Mouse (Mus musculus) ES-E14 (cell line): ENCODE results near the gene Cers6. TPM values are rescaled to one million over a fixed set of nuclear protein-coding genes. Genes with fewer than 3 reads are reported as not detected.
A peak's percentile ranks its signal among the peaks of the same experiment; 100 is the strongest.

Experiments
- DNase-seq: peaks from one replicate; pipeline ENCODE4 v3.0.0-alpha.2; 2013; ENCODE audit warnings: low read depth, low spot score
- H3K27ac ChIP-seq: 2 replicates; pipeline ENCODE4 v1.5.1; 2012; ENCODE audit warnings: low read depth, mild to moderate bottlenecking, low read length, moderate library complexity, mixed read lengths; ENCODE audit not compliant: poor library complexity, insufficient read depth, severe bottlenecking
- H3K36me3 ChIP-seq: 2 replicates; pipeline ENCODE4 v1.6.1; 2012; ENCODE audit warnings: mild to moderate bottlenecking, low read length, moderate library complexity, mixed read lengths; ENCODE audit not compliant: control insufficient read depth, poor library complexity, insufficient read depth, severe bottlenecking
- H3K4me1 ChIP-seq, 2 experiments: fragments of 150-350 bp in 1 of 2; sonication (generic) in 1 of 2; 2 replicates each; pipeline ENCODE4 v1.6.1; 2012; ENCODE audit warnings: low read length in 2 of 2, mild to moderate bottlenecking in 1 of 2, mixed read lengths in 1 of 2; ENCODE audit not compliant: control insufficient read depth in 2 of 2, insufficient read depth in 2 of 2, poor library complexity in 1 of 2
- H3K4me3 ChIP-seq, 2 experiments: fragments of 150-350 bp in 1 of 2; sonication (generic) in 1 of 2; 2 replicates each; pipeline ENCODE4 v1.5.1; 2012; ENCODE audit warnings: low read length in 2 of 2, low read depth in 1 of 2, mild to moderate bottlenecking in 1 of 2, mixed read lengths in 1 of 2; ENCODE audit not compliant: insufficient read depth in 1 of 2, poor library complexity in 1 of 2, severe bottlenecking in 1 of 2
- H3K9ac ChIP-seq: 2 replicates; pipeline ENCODE4 v1.6.1; 2012; ENCODE audit warnings: low read depth, mild to moderate bottlenecking, low read length, mixed read lengths; ENCODE audit not compliant: poor library complexity, insufficient read depth, severe bottlenecking
- H3K9me3 ChIP-seq: fragments of 150-350 bp; sonication (generic); 2 replicates; pipeline ENCODE4 v1.6.1; 2012; ENCODE audit warnings: low read depth, mild to moderate bottlenecking, low read length; ENCODE audit not compliant: control insufficient read depth, insufficient read depth
- CHD2 ChIP-seq: IDR thresholded peaks from 2 replicates; pipeline ENCODE4 v1.6.1; 2014; ENCODE audit warnings: mild to moderate bottlenecking, low read depth, low read length, inconsistent platforms
- HCFC1 ChIP-seq: IDR thresholded peaks from 2 replicates; pipeline ENCODE4 v1.6.1; 2012; ENCODE audit warnings: low read length, inconsistent platforms, borderline replicate concordance; ENCODE audit not compliant: insufficient read depth
- MAFK ChIP-seq: IDR thresholded peaks from 2 replicates; pipeline ENCODE4 v1.6.1; 2014; ENCODE audit warnings: mild to moderate bottlenecking, low read depth, low read length, inconsistent platforms; ENCODE audit not compliant: insufficient read depth
- ZC3H11A ChIP-seq: IDR thresholded peaks from 2 replicates; pipeline ENCODE4 v1.6.1; 2012; ENCODE audit warnings: low read depth, mild to moderate bottlenecking, inconsistent platforms, low read length, borderline replicate concordance
- ZNF384 ChIP-seq: IDR thresholded peaks from 2 replicates; pipeline ENCODE4 v1.6.1; 2012; ENCODE audit warnings: low read depth, low read length, inconsistent platforms
- in situ Hi-C, 2 experiments: fragments of 600-800 bp; cut with MboI; formaldehyde crosslinking; loops; one replicate each; pipeline ENCODE4 v1.15.1; 2025; ENCODE audit warnings: low sequenced_read_pairs in 2 of 2, inconsistent platforms in 1 of 2; ENCODE audit not compliant: unreplicated experiment in 2 of 2
- total RNA-seq: library from RNA; depleted of rRNA; stranded (reverse); fragments of 300-350 nt; gene quantifications from 2 replicates; pipeline ENCODE4 v1.2.3, GENCODE M21; 2012; rRNA removed

Gene Cers6
- 30.9 and 33.6 TPM in 2 replicates for total RNA-seq

DNA sequence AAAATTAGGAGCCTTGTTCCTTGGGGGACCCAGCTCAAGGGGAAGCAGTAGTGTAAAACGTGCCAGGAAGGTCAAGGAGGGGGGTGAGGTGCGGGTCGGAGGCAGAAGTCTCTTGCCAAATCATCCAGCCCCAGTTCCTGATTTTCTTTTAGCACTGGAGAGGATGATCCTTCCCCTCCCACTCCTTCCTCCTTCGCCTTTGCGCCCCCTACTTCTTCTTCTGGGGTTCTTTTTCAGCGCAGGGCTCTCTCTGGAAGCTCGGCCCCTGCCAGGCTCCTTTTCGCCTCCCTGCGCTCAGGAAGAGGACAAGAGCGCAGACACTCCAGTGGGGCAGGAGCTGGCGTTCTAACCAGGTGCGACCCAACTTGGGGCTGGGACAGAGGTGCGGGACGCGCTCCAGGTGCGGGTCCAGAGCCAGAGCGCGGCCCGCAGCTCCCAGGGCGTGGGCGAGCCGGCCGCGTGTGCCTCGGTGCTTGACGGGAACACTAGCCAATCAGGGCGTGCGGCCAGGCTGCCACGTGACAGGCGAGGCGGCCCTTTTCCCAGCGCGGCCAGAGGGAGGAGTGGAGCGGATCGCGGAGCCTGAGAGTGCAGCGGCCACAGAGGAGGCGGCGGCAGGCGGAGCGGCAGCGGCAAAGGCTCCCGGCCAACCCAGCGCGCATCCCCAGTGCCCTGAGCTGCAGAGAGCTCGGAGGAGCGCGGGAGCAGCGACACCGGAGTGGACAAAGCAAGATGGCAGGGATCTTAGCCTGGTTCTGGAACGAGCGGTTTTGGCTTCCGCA lies at the start of gene Cers6:
Gene Cers6 (plus strand): TSS at position 538 of the 782 bp plus-strand sequence.
- Histone ChIP-seq H3K36me3 (no peaks in the 10 kb centered on the region), H3K9ac (peak within 1 kb of the TSS; percentile 76), H3K4me1 (0 out of 4 replicates have a peak, but pooled peaks cover 0 to 4% of the 10 kb centered on the region in 2 experiments), H3K9me3 (no peaks in the 10 kb centered on the region), H3K4me3 (peak within 1 kb of the TSS; percentile 86 to 96), H3K27ac (no peak within 1 kb of the TSS)
- in situ Hi-C loops, result no loop called here
- DNase-seq, result peak; percentile 87
- no peak for TF ChIP-seq ZC3H11A
- no peak for TF ChIP-seq CHD2
- TF ChIP-seq HCFC1, result no peak
- TF ChIP-seq ZNF384, result no peak
- TF ChIP-seq MAFK, result no peak

DNA sequence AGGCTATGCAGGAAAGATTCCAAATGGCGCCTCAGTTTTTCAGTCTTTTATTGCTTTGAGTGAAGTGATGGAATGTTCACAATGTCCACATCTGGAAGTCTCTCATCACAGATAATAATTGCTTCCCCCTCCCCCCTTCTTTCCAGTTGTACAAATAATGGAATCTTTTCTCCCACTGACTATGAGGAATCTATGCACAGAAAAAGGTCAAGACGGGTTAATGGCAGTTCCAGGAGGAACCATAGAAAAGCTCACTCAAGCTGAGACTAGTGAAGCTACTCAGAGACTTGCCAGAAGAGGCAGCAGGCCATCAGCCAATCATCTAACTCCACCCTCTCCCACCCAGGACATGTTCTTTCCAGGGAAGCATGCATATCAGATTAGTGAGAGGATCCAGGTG lies 46.8 kb upstream of the Cers6 start:
- Histone ChIP-seq H3K36me3 (no peaks in the 10 kb centered on the region), H3K4me3 (no peak overlapping the region), H3K4me1 (peaks cover 0 to 10% of the 10 kb centered on the region in 2 experiments; a peak in 3 of 4 replicates), H3K27ac (no peak overlapping the region), H3K9ac (no peak overlapping the region), H3K9me3 (no peaks in the 10 kb centered on the region)
- TF ChIP-seq CHD2 (no peak), ZC3H11A (no peak), HCFC1 (no peak), ZNF384 (no peak), MAFK (no peak)
- no peak for DNase-seq
- in situ Hi-C loops, result no loop called here

DNA sequence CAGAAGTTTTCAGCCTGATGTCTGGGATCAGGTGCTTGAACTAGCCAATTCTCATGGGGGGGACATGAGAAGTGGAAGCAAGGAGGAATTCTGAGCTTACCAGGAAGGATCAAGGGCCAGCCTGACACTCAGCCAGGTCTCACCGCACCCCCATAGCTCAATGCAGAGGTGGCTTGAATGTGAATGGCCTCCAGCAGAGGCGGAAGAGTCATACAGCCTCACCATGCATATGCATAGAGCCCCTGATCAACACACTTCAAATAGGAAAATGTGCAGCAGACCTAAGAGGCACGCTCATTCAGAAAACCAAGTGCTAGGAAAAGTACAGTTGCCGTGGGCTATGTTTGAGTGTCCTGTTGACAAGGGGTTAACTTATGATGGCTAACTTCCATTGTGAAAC lies 42.2 kb upstream of the Cers6 start:
- Histone ChIP-seq H3K4me1 (peaks cover 3 to 28% of the 10 kb centered on the region in 2 experiments), H3K9me3 (no peaks in the 10 kb centered on the region), H3K27ac (no peak overlapping the region), H3K36me3 (no peaks in the 10 kb centered on the region), H3K4me3 (no peak overlapping the region), H3K9ac (no peak overlapping the region)
- TF ChIP-seq ZC3H11A (no peak), CHD2 (no peak), HCFC1 (no peak), MAFK (no peak), ZNF384 (no peak)
- in situ Hi-C loops, result no loop called here
- DNase-seq, result no peak

DNA sequence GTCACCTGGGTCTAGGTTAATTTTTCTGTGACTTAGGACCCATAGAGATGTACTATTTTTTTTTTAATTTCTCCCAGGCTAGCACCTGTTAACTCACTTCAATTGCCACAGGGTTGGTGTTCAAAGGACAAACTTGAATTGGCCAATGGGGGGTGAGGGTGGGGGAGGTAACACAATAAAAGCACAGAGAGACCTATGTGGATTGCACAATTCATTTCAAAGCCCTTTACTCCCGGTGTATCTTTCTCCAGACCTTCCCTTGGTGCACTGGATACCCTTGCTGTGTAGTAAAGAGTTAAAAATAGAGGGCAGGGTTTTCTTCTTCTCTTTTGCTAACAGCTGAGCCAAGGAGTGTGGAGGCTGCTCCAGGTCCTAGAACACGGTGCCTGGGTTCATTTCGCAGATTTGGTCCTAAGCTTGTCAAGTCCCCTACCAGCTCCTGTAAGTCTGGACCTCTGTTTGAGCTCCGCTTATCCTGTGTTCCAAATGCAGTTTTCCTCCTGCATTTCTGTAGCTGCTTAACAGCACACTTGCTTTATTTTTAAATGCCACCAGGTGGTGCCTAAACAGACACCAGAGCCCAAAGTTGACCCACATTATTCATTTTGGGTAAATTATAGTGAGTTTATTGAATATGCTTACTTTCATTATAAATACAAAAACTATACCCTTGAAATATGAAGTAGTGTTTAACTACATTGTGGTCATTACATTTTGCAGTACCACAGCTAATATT lies 38.9 kb upstream of the Cers6 start:
- Histone ChIP-seq H3K4me3 (no peak overlapping the region), H3K9me3 (no peaks in the 10 kb centered on the region), H3K27ac (no peak overlapping the region), H3K4me1 (peaks cover 5 to 38% of the 10 kb centered on the region in 2 experiments), H3K36me3 (no peaks in the 10 kb centered on the region), H3K9ac (no peak overlapping the region)
- in situ Hi-C loops, result no loop called here
- TF ChIP-seq MAFK (no peak), HCFC1 (no peak), ZC3H11A (no peak), CHD2 (no peak), ZNF384 (no peak)
- DNase-seq, result no peak
